Mouse (Mus musculus) gastrocnemius, postnatal 14 days (tissue): Measurements from ENCODE around the gene Slc6a1. TPM values are rescaled to one million over a fixed set of nuclear protein-coding genes. Genes with fewer than 3 reads are reported as not detected.

Source experiments
- DNase-seq: peaks from one replicate; pipeline ENCODE4 v3.0.0; 2021; ENCODE audit warnings: mixed read lengths
- intact Hi-C: fragments of 180-260 bp; cut with DNase I; formaldehyde crosslinking; loops from one replicate; pipeline ENCODE4 v1.15.1; 2025; ENCODE audit warnings: low total_unique reads
- long read RNA-seq, 2 experiments: library from polyadenylated mRNA; stranded (forward); transcript quantifications; one replicate each; pipeline ENCODE4 v2.0.0; 2021
- total RNA-seq, 2 experiments: library from RNA; stranded (reverse); gene quantifications; 2 replicates each; pipeline ENCODE4 v1.2.3; 2021

The Slc6a1 gene
- under 1 TPM; 0.20 to 0.86 TPM for total RNA-seq
- long read RNA-seq, experiment 1: 0 reads
- long read RNA-seq, experiment 2: 0 reads

DNA sequence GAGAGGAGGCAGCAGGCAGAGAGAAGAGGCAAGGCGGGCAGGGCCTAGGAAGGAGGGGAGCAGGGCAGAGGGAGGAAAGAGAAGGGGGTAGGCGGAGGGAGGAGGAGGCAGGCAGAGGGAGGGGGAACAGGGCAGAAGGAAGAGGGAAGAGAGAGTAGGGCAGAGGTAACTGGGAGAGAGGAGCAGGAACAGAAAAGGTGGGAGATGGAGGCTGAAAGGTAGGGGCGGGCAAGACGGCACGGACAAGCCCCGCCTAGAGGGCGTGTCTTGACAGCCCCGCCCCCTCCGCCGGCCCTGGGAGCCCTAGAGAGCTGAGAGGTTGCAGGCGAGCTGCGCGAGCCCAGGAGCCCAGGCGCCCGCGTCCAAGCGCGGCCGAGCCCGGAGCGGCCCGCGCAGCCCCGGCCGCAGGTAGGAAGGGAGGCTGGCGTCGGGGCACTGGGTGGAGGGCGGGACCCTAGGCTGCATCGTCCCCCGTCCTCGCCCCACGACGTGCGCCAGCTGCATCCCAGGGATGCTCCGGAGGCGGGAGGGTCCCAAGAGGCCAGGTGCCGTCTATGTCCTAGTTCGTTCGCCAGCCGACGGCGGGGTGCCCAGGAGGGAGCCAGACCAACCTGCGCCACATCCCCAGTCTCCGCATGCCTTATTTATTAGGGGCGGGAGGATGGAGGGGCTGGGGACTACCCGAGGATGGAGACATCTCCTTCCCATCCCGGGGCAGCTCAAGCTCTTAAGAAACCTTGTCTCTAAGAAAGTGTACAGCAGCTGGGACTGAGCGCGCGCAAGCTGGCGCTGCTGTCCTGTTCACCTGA, at the start of gene Slc6a1:
Slc6a1 (plus strand) TSS at position 167 of the 809 bp plus-strand sequence.
- DNase-seq: peak; percentile 54
- intact Hi-C loops: no loop called here

DNA sequence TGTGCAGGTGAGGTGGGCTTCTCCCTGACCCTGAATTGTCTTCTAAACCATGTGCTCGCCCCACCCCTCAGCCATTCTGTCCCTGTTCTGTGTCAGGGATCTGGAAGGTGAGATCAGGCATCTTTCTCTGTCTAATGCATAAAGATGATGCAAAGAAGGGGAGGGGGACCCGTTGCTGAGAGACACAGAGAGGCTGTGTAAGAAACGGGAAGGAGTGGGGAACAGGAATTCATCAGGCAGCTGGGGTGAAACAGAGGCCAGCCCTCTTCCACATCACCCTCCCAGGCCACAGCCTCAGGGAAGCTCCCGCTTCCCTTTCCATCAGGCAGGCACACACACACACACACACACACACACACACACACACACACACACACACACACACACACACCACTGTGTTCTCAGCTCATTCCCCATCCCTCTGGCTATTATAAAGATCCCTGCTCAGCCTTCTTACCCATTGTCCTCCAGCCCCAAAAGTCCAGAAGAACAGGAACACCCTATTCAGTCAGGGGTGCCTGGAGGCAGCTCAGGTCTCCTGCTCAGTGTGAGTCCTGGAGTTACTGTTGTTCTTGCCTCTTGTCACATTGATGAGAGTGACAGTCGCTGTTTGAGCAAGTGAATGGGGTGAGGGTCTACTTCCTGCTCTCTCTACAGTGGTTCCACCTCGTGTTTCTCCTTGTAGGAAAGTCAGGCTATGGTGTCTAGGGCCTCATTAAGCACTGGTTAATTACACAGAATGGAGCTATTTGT, 43.4 kb upstream of the Slc6a1 start:
- DNase-seq: no peak
- intact Hi-C loops: no loop called here

DNA sequence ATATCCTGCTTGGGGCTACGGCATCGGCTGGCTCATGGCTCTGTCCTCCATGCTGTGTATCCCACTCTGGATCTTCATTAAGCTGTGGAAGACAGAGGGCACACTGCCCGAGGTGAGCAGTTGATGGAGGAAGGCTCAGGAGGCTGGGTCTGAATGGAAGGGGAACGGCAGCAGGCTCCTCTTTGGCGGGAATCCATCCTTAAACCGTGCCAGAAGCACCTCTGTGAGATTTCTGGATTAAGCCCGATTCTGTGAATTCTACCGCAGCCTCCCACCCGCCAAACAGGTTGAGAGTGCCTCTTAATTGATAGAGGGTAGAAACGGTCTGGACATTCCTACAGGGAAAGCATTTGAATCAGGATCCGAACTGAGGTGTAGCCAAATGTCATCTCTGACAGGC, 36.8 kb upstream of the Slc6a1 start:
- no peak for DNase-seq
- intact Hi-C loops: no loop called here

DNA sequence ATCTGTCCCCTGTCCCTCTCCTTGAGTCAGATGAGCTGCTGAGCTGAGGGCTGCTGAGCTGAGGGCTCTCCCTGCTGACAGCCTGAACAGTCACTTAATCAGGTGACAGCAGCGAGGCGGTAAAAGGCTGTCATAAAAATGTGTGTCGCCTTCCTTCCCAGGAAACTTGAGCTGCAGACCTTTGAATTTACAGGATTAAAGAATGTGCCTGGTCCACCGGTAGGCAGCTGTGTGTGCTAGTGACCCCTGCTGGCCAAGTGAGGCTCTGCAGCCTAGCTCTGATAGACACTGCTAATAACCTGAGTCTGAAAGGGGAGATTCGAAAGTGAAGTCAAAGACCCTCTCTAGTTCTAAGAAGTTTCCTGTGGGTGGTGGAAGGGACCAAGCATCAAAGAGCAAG, 32.1 kb upstream of the Slc6a1 start:
- intact Hi-C loops: loop anchor here (5.0 kb wide), 1 partner anchor 158 kb away; no protein-coding TSS in a partner anchor
- DNase-seq: peak; percentile 52

DNA sequence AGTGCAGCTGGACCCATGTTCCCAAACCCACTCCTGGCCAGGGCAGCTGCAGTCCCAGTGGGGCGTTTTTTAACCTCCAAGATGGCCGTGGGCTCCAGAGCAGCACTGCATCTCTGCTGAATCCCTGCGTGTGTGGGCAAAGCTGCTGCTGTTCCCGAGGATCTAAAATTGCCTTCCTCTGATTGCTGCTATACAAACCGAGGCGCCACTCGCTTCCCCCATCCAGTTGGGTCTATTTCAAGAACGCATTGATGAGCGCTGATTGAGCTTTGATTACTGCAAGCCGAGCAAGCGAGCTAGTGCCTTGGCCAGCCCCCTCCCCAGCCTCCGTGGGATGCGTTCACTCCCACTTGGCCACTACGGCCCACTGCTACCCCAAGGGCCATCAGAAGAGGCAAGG, 27.5 kb upstream of the Slc6a1 start:
- DNase-seq: no peak
- intact Hi-C loops: loop anchor here (5.0 kb wide), 1 partner anchor 163 kb away; no protein-coding TSS in a partner anchor

DNA sequence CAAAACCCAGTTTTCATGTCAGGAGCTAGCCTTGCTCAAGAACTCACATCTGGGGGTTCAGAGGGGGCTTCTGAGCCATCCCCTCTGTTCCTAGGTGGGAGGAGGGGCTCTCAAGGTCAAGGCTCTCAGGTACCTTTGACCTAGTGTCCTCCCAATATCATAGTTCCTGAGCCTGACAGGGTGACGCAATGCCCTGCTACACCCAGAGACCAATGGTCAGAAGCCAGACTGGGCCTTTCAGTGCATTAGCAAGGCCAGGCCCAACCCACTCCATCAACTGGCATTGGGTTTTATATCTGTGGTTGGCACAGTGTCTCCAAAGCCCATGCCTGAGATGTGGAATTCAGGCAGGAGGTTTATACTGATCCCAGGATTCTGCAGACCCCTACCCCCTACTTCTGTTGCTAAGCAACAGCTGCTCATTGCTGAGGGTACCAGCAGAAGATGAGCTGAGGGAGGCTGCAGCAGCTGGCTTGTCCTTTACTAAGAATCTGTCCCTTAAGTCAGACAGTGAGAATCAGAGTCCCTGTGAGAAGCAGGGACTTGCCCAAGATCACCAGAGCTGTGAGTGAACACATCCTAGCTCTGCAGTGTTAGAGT, 24.6 kb upstream of the Slc6a1 start:
- intact Hi-C loops: no loop called here
- no peak for DNase-seq

DNA sequence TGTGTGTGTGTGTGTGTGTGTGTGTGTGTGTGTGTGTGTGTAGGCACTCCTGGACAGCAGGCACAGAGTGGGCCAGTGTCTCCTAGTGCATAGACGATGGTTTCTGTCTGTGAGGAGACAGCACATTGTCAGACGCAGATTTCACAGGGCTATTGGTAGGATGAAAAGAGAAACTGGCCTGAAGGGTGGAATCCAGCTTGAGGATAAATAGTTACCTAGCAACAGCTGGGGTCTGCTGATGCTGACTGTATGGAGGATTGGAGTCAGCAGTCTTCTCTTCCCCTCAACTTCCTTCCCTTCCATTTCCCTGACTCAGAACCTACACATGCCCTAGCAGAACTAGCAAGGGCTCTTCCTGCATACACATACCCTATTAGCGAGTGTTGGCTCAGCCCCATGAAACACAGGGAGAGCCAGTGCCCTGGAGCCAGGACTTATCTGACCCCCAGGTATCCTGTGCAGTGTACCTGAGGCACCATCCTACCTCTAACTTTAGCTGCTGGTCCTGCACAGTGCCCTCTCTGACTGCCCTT, 23.7 kb upstream of the Slc6a1 start:
- intact Hi-C loops: no loop called here
- DNase-seq: no peak

DNA sequence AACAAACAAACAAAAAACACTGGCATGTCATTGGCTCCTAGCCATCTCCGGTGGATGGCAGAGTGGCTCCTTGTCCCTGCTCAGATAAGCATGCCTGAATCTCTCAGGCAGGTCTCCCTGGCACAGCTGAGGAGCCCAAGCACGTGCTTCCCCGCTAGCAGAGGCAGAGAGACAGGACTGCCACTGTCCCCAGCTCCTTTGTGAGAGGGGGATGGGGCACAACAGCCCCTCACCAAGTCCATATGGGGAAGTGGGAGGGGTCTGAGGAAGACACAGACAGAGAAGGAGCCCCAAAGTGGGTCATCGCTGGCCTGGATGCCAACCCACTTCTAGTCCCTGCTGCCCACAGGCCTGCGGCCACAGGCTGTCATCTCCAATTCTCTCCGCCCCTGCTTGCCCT, 20.8 kb upstream of the Slc6a1 start:
- intact Hi-C loops: no loop called here
- DNase-seq: no peak

DNA sequence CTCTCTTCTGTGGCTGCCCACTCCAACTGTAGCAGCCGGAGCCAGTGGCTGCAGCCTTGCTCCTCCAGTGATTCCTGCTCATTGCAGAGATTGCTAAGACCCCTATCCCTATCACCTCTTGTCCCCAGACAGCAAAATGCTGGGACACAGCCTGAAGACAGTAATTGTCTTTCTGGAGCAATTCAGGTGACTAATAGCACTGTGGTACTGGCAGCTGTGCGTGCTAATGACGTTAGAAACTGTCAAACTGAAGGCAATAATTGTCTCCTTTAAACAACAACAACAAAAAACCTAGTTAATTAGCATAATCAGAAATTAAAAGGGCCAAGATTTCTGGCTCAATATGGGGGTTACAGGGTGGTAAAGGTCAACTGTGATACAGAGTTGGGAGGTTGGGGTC, 18.4 kb upstream of the Slc6a1 start:
- no peak for DNase-seq
- intact Hi-C loops: no loop called here

DNA sequence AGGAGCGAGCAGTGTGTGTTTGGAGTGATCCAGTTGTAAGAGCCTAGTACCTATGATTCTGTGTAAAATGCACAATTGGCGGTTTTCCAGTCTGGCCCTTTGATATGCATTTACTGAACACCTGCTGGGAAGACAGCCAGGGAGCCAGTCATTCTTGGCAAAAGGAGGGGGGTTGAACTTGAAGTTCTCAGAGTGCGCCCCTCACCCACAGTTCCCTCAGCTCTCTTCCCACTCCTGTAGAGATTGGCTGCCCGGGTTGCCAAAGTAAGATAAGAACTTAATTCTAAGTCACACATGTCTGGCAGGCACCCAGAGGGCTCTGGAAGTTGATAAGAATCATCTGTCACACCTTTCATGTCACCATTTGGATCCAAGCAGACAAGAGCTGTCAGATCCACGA, 18.0 kb upstream of the Slc6a1 start:
- no peak for DNase-seq
- intact Hi-C loops: no loop called here

DNA sequence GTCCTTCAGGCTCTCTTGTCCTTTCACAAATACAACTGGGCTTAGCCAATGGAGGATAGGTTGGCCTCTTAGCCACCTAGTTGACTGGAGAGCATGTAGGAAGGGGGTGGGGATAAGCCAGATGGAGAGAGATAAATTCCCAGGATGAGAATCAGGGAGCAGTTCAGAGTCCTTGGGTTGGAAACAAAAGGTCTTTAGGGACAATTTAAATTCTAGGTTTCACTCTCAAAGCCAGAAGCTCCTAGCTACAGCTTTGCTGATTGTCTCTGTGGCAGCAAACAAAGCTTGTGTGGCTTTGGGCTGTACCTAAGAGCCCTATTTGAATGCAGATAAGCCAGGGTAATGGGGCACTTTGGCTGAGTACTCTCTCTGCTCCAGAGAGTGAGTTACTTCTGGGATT, 16.2 kb upstream of the Slc6a1 start:
- intact Hi-C loops: no loop called here
- DNase-seq: no peak

DNA sequence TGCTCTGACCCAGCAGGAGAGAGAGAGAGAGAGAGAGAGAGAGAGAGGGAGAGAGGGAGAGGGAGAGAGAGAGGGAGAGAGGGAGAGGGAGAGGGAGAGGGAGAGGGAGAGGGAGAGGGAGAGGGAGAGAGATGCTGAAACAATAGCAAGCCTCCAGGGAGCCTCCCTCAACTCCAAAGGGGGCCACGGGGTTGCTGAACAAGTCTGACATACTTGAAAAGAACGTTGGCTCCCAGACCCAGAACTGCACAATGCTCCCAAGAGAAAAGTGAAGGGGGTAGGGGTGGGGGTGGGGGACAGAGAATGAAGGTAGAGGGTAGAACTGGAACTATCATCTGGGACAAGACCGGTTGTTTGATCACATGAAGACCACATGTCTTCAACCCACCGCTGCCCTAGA, 14.5 kb upstream of the Slc6a1 start:
- intact Hi-C loops: no loop called here
- no peak for DNase-seq

DNA sequence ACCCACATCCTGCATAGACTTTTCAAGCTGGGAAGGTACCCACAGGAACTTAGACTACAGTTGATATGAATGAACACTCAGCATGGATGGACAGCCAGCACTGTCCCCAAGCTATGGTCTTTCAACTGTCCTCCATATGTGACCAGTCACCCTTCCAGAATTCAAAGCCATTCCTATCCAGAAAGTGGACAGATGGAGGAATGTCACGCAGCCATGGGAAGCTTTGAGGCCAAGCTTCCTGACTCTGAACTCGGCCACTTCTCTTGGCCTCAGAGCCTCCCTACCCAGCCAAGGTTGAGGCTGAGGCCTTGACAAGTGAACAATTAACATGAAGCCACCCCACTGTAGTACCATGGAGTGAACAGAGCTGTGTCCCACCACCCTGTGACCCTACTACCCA, 12.8 kb upstream of the Slc6a1 start:
- no peak for DNase-seq
- intact Hi-C loops: no loop called here

DNA sequence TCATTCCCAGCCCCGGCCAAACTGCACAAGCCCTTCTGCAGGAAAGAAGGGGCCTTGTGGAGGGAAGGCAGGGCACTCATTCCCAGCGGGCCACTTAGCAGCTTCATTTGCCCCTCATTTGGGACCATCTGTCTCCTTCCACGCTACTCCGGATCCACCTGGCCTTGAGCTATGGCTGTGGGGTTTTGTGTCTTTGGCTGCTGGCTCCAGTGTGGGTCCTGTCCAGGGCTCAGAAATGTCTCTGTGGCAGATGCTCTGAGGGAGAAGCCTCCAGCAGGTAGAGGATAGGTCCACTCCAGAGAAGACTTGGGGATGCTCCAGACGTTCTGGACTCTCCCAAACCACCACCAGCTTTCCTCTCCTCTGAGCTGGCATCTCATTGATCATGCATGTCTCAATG, 11.6 kb upstream of the Slc6a1 start:
- DNase-seq: no peak
- intact Hi-C loops: no loop called here

DNA sequence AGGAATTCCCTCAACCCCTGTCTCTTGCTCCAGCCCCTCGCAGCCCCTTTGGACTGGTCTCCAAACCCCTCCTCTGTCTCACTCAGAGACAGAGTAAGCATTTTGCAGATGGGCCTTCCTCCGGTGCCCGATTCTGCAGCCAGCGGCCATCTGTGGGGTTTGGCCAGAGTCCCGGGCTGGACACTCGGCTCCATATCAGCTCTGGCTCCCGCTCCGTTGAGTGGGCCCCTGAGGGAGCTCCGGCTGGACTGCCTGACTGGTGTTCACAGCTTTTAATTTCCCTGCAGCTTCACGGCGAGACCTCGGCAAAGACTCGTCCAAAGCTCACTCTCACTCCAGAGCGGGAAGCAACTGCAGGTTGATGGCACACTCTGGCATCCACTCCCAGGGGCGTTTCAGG, 10.2 kb upstream of the Slc6a1 start:
- DNase-seq: peak; percentile 77
- intact Hi-C loops: no loop called here

DNA sequence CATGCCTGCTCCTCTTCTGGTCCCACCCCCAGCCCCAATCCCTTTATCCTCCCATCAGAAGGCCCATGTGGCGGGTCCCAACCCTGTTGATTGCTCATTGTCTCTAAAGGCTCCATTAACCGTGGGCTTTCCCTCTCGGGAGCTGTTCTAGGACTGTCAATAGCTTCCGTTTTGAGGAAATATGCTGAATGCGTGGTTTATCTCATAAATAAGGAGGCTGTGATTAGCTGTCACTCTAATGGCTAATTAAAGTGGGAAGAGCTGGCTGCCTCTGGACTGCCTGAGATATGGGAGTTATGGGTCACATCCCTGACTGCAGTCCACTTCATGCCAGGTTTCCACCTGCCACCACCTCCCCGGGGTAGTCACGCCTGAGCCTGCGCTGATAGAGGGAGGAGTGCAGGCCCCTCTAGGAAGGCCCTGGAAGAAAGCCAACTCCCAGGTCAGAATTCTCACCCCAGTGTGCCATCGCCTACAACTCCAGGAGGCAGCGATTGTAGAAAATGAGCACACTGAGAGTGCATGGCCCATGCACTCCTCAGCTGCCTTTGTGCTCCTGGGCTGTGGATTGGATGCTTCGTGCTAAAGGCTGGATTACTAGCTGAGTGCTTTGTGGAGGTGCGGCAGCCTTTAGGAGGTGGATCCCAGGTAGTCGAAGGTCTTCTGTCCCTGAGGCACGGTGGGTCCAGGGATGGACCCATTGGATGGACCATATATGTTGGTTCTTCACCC, 8.3 kb upstream of the Slc6a1 start:
- DNase-seq: no peak
- intact Hi-C loops: no loop called here

DNA sequence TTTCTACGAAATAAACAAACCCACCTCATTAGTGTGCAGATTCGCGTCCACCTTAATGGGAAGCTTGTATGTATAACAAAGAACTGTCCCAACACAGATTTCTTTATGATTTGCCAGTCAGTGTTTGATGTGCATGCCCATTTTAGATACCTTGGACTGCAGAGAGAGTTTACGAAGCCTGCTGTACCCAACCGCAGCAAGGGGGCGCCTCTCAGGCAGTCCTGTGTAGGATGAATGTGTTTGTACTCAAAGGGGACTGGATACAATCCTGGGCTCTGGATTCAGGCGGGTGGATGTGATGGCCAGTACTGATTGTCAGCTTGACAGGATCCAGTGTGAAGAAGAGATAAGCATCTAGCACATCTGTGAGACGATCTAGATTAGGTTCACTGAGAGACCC, 6.6 kb upstream of the Slc6a1 start:
- intact Hi-C loops: no loop called here
- no peak for DNase-seq

DNA sequence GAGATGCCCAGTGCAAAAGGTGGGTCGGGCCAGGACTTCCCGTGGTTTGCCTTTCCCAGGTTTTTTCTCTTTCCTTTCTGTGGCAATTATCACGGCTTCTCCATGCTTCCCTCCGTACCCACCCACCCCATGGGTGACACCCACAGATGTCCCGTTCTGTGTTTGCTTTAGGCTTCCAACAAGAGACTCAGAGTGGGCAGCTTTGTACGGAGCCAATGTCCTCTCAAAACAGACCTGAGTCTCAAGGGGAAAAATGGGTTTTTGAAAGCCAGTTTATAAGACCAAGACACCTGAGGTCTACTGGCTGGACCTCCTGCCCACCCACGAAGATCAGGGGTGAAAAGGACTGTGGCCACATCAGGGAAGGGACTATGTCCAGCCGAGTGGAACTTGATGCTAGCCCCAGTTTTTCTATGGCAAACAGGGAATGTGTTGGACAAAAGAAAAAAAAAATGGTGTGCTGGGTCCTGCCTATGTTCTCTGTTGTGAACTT, 889 bp downstream of the Slc6a1 start:
- intact Hi-C loops: no loop called here
- DNase-seq: no peak

DNA sequence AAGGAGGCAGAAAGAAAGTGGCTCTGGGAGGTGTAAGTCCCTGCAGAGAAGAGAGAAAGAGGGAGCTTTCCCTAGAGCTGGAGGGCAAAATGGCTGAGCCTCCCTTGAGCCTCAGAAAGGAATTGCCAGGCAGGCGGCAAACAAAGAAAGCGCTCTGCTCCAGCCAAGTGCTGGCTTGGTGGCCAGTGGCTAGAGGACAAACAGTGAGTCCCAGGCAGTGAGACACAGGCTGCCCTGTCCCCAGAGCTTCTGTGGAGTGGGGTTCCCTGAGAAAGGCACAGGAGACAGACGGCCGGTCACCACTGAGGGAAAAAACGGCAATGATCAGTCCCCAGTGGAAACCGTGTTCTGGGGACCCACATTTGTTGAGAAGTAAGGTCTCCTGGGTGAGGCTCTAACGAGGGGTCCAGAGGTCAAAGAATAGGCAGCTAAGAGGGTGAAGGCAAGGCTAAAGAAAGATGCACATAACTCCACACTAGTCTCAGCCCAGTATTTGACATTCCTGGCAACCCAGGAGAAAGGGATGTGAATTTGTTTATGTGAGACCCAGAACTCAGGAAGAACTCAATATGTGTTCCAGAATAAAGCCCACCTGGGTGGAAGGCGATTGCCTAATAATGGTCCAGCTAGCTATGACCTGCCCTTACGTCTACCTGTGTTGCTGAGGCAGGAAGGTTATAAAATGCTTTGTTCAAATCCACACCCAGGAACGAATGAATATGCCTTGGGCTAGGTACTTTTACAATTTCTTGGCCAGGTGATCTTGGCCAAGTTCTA, 1.7 kb downstream of the Slc6a1 start:
- intact Hi-C loops: no loop called here

More for the DNA sequence above, 1.7 kb downstream of the Slc6a1 start:
- DNase-seq: no peak
